Comparison of ENCODE assay signal across 9 mouse cellular contexts in the genomic region with DNA sequence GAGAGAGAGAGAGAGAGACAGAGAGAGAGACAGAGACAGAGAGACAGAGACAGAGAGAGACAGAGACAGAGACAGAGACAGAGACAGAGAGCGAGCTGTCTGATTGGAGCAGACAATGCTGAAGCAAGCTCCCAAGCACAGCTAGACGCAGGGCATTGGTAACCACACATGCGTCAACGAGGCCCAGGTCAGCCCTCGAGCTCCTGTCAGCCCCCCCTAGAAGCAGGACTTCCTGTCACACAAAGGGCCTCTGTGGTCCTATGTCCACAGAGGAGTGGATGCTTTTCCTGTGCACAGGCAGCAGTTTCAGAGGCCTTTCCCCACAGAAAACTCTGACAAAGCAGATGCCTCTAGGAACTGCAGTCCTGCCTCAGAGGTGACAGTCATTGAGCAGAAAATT. TPM values are rescaled to one million over a fixed set of nuclear protein-coding genes. Genes with fewer than 3 reads are reported as not detected.
DNase-seq lines count a peak whose midpoint lies in the region; ATAC-seq and TF ChIP-seq lines count a peak whose summit lies in the region.
"Had no signal": no experiment of that assay in that cellular context is flagged by ENCODE, and none has a peak within 500 bp of the region (broad histone marks: within the 10 kb centered on the region; RNA-seq: fewer than 3 reads in every experiment).

No protein-coding gene starts in this region.

- peak overlapping the region; percentile 79 for H3K27ac ChIP-seq in heart, embryonic 11.5 days (ENCODE audit: low read depth, low read length)
- peak overlapping the region; percentile 3 for H3K27ac ChIP-seq in bone marrow, adult 2 months (ENCODE audit: control insufficient read depth, insufficient read depth, low read depth, low read length, poor library complexity)
- H3K27ac ChIP-seq in limb, embryonic 15.5 days, result peak overlapping the region; percentile 61
- no peak overlapping the region for H3K27ac ChIP-seq in thymus, adult 2 months (ENCODE audit: control insufficient read depth, insufficient read depth, low read length)

- 20% methylated on average over 5 of the region's 5 CpGs for WGBS in heart, embryonic 11.5 days (ENCODE audit: insufficient replicate concordance)
- 34% methylated on average over 5 of the region's 5 CpGs for WGBS in bone marrow, adult 2 months
- 51% methylated on average over 5 of the region's 5 CpGs for WGBS in limb, embryonic 15.5 days
- WGBS in thymus, adult 2 months, result 39% methylated on average over 5 of the region's 5 CpGs

- H3K27me3 ChIP-seq in heart, embryonic 11.5 days (ENCODE audit: control insufficient read depth, insufficient read depth, low read length), result no peaks in the 10 kb centered on the region
- no peaks in the 10 kb centered on the region for H3K27me3 ChIP-seq in limb, embryonic 15.5 days
- H3K27me3 ChIP-seq in thymus, adult 2 months (ENCODE audit: control insufficient read depth, insufficient read depth, low read length), result no peaks in the 10 kb centered on the region

- intact Hi-C loops in heart, postnatal 14 days (cut with DNase I), result no loop called here

- no peak for DNase-seq in heart, postnatal 14 days
- no peak for DNase-seq in thymus, adult 2 months
- no peak for DNase-seq in ovary, adult 18-20 months (ENCODE audit: low spot score)
- DNase-seq in c-Kit-positive CD71-positive TER-119-positive erythroid progenitor cells, embryonic 14.5 days (ENCODE audit: low spot score), result no peak
- DNase-seq: lung, adult 2 months had no signal

- no peak for TF ChIP-seq CTCF in bone marrow, adult 2 months (IDR thresholded peaks at IDR 0.05; ENCODE audit: control insufficient read depth, insufficient read depth, low read length)
- TF ChIP-seq CTCF in thymus, adult 2 months (IDR thresholded peaks at IDR 0.05; ENCODE audit: borderline replicate concordance, control insufficient read depth, extremely low read depth, insufficient read depth, low read length, poor library complexity), result no peak

- TF ChIP-seq POLR2A in bone marrow, adult 2 months (IDR thresholded peaks at IDR 0.05; ENCODE audit: borderline replicate concordance, control insufficient read depth, low read depth, low read length), result no peak
- TF ChIP-seq POLR2A in thymus, adult 2 months (IDR thresholded peaks at IDR 0.05; ENCODE audit: control insufficient read depth, extremely low read depth, insufficient read depth, low read length, poor library complexity), result no peak

- H3K4me1 ChIP-seq in heart, embryonic 11.5 days (ENCODE audit: control insufficient read depth, insufficient read depth, low read length), result peaks cover 53% of the 10 kb centered on the region
- H3K4me1 ChIP-seq in bone marrow, adult 2 months (ENCODE audit: control insufficient read depth, insufficient read depth, low read length), result peaks cover 3% of the 10 kb centered on the region; the same call in 1 of the 2 replicates
- H3K4me1 ChIP-seq in limb, embryonic 15.5 days, result peaks cover 22% of the 10 kb centered on the region
- H3K4me1 ChIP-seq in thymus, adult 2 months (replicated peaks; ENCODE audit: control insufficient read depth, insufficient read depth, low read length), result 0 out of 2 replicates have a peak, but pooled peaks cover 2% of the 10 kb centered on the region

- H3K9me3 ChIP-seq in heart, embryonic 11.5 days (replicated peaks; ENCODE audit: control insufficient read depth, low read length), result no peaks in the 10 kb centered on the region
- no peaks in the 10 kb centered on the region for H3K9me3 ChIP-seq in limb, embryonic 15.5 days

- no peak for ATAC-seq in heart, embryonic 11.5 days (replicated peaks; ENCODE audit: insufficient number of reproducible peaks, low FRiP score, low TSS enrichment)
- ATAC-seq in granulocyte monocyte progenitor cell, adult 5-6 weeks (replicated peaks; ENCODE audit: poor library complexity, severe bottlenecking), result peak; percentile 33; the same call in 1 of the 2 replicates
- ATAC-seq in limb, embryonic 15.5 days (ENCODE audit: insufficient number of reproducible peaks, low FRiP score, low TSS enrichment, low read depth), result no peak

- peak overlapping the region; percentile 39; the same call in 1 of the 2 replicates for H3K9ac ChIP-seq in heart, embryonic 11.5 days (ENCODE audit: low read depth, low read length)
- H3K9ac ChIP-seq in limb, embryonic 15.5 days, result no peak overlapping the region

- no peak overlapping the region; the same call in 1 of the 2 replicates for H3K4me2 ChIP-seq in heart, embryonic 11.5 days
- no peak overlapping the region for H3K4me2 ChIP-seq in limb, embryonic 15.5 days

- H3K36me3 ChIP-seq in heart, embryonic 11.5 days (ENCODE audit: control insufficient read depth, insufficient read depth, low read length), result no peaks in the 10 kb centered on the region
- no peaks in the 10 kb centered on the region for H3K36me3 ChIP-seq in limb, embryonic 15.5 days
- no peaks in the 10 kb centered on the region for H3K36me3 ChIP-seq in thymus, adult 2 months (ENCODE audit: control insufficient read depth, insufficient read depth, low read length)

- H3K4me3 ChIP-seq in heart, embryonic 11.5 days (ENCODE audit: low read depth, low read length), result no peak overlapping the region
- no peak overlapping the region for H3K4me3 ChIP-seq in bone marrow, adult 2 months (replicated peaks; ENCODE audit: control insufficient read depth, low read depth, low read length)
- H3K4me3 ChIP-seq in limb, embryonic 15.5 days, result no peak overlapping the region
- H3K4me3 ChIP-seq in thymus, adult 2 months (ENCODE audit: control insufficient read depth, insufficient read depth, low read length), result no peak overlapping the region

RNA-seq across cellular contexts. Expression of a gene that starts 38.6 kb away (rescaled TPM):
- 55.0 and 60.0 TPM in 2 replicates for polyA plus RNA-seq in heart, embryonic 11.5 days (2014; fragmentation: Nextera tagmentation; extraction: Ambion mirVana)
- total RNA-seq in heart, postnatal 14 days (2021), result 100 to 1,000 TPM; 156 to 165 TPM
- polyA plus RNA-seq in bone marrow, adult 2 months (2011; ENCODE audit: insufficient read depth, insufficient read length, low replicate concordance, missing spikeins), result 47.6 and 48.2 TPM in 2 replicates
- total RNA-seq in granulocyte monocyte progenitor cell, adult 5-6 weeks (2014; fragmentation: Nextera tagmentation), result 43.3 and 56.8 TPM in 2 replicates
- 65.2 and 91.1 TPM in 2 replicates for total RNA-seq in granulocyte monocyte progenitor cell, adult 5-6 weeks (2017)
- 57.2 and 65.8 TPM in 2 replicates for polyA plus RNA-seq in limb, embryonic 15.5 days (2015; fragmentation: Nextera tagmentation; extraction: Ambion mirVana)
- 25.7 and 30.5 TPM in 2 replicates for polyA plus RNA-seq in thymus, adult 2 months (2012; rRNA removed)
